Mouse (Mus musculus) megakaryocyte, embryonic 14.5 days (primary cell): ENCODE data around the gene Vac14. TPM values are rescaled to one million over a fixed set of nuclear protein-coding genes. Genes with fewer than 3 reads are reported as not detected.

Experiments
- H3K27me3 ChIP-seq: replicated peaks from 2 replicates; pipeline ENCODE3; 2012; ENCODE audit warnings: inconsistent platforms
- H3K36me3 ChIP-seq: replicated peaks from 2 replicates; pipeline ENCODE3; 2012; ENCODE audit warnings: low read length, inconsistent platforms, mixed read lengths
- H3K4me1 ChIP-seq: 2 replicates; pipeline ENCODE4 v1.6.1; 2012; ENCODE audit warnings: inconsistent platforms
- H3K4me3 ChIP-seq: replicated peaks from 2 replicates; pipeline ENCODE3; 2012; ENCODE audit warnings: moderate library complexity, mild to moderate bottlenecking, inconsistent platforms
- H3K9me3 ChIP-seq: 2 replicates; pipeline ENCODE4 v1.6.1; 2012; ENCODE audit warnings: inconsistent platforms
- FLI1 ChIP-seq: IDR thresholded peaks from 2 replicates; pipeline ENCODE4 v1.6.1; 2012; ENCODE audit warnings: low read length, inconsistent platforms, mixed read lengths
- GATA1 ChIP-seq: IDR thresholded peaks from 3 replicates; pipeline ENCODE4 v1.6.1; 2012; ENCODE audit warnings: mixed read lengths, low read length, inconsistent platforms, borderline replicate concordance
- polyA plus RNA-seq: library from polyadenylated mRNA; stranded (reverse); fragments of >175 nt; gene quantifications from 2 replicates; pipeline ENCODE4 v1.2.3, GENCODE M21; 2012; ENCODE audit warnings: low replicate concordance; ENCODE audit not compliant: insufficient read depth

The Vac14 gene
- polyA plus RNA-seq, 1 experiment, result 36.1 TPM

DNA sequence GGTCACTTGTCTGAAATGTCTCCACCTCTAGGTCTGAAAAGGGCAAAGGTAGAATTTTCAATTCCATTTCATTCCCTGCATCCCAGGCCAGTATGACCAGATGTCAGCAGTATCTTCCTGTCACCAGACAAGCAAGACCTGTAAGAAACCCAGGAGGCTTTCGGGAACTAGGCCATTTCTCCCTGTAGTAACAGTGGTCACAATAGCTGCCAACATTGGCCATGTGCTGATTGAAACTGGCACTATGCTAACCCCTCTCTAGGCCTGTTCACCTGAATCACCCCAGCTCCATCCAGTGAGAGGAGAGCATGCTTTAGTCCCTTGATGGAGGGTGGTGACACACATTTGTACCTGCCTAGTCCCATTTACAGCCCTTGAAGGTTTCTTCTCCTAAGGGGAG lies 56.2 kb downstream of the Vac14 start:
- Histone ChIP-seq H3K4me1 (peaks cover 100% of the 10 kb centered on the region), H3K36me3 (peaks cover 98% of the 10 kb centered on the region), H3K9me3 (no peaks in the 10 kb centered on the region), H3K27me3 (no peaks in the 10 kb centered on the region), H3K4me3 (no peak overlapping the region)
- no peak for TF ChIP-seq FLI1
- TF ChIP-seq GATA1, result no peak

GRCm38 (mm10) chr8:110676702-110677101 lies 58.3 kb downstream of the Vac14 start:
- Histone ChIP-seq H3K9me3 (no peaks in the 10 kb centered on the region), H3K36me3 (peaks cover 97% of the 10 kb centered on the region), H3K4me1 (peaks cover 98% of the 10 kb centered on the region), H3K4me3 (no peak overlapping the region), H3K27me3 (no peaks in the 10 kb centered on the region)
- TF ChIP-seq FLI1 (no peak), GATA1 (no peak)

- peaks cover 93% of the 10 kb centered on the region for H3K4me1 ChIP-seq
Measured at GRCm38 (mm10) chr8:110677174-110677660, 58.8 kb downstream of the Vac14 start.

GRCm38 (mm10) chr8:110678989-110679388 lies 60.6 kb downstream of the Vac14 start:
- H3K4me3 ChIP-seq, result peak overlapping the region; percentile 72
- peaks cover 96% of the 10 kb centered on the region for H3K36me3 ChIP-seq
- no peaks in the 10 kb centered on the region for H3K9me3 ChIP-seq
- H3K27me3 ChIP-seq, result no peaks in the 10 kb centered on the region
- TF ChIP-seq FLI1 (no peak), GATA1 (no peak)
- H3K4me1 ChIP-seq, result peaks cover 92% of the 10 kb centered on the region

More at GRCm38 (mm10) chr8:110677174-110677660, 58.8 kb downstream of the Vac14 start:
- Histone ChIP-seq H3K9me3 (no peaks in the 10 kb centered on the region), H3K27me3 (no peaks in the 10 kb centered on the region), H3K36me3 (peaks cover 96% of the 10 kb centered on the region), H3K4me3 (peak overlapping the region; percentile 47)
- TF ChIP-seq GATA1, result no peak
- no peak for TF ChIP-seq FLI1

DNA sequence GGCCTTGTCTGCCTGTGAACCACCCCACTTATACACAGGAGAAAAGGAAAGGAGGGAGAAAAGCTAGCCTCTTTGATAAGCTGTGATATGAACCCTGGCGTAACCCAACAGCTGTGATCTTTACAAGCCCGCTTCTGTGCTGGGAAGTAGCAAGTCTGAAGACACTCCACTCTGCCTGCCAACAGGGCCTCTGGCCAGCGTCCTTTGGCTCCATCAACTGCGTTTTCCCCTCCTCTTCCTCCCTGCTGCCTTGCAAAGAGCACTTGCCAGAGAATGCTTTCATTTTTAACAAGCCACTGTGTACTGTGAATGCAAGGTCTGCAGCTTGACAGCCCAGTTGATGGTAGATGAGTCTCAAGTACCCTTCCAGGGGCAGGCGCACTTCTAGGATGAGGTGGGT lies 69.3 kb downstream of the Vac14 start:
- Histone ChIP-seq H3K4me1 (peaks cover 93% of the 10 kb centered on the region), H3K9me3 (no peaks in the 10 kb centered on the region), H3K4me3 (peak overlapping the region; percentile 42), H3K36me3 (peaks cover 79% of the 10 kb centered on the region), H3K27me3 (no peaks in the 10 kb centered on the region)
- TF ChIP-seq GATA1, result no peak
- TF ChIP-seq FLI1, result no peak

DNA sequence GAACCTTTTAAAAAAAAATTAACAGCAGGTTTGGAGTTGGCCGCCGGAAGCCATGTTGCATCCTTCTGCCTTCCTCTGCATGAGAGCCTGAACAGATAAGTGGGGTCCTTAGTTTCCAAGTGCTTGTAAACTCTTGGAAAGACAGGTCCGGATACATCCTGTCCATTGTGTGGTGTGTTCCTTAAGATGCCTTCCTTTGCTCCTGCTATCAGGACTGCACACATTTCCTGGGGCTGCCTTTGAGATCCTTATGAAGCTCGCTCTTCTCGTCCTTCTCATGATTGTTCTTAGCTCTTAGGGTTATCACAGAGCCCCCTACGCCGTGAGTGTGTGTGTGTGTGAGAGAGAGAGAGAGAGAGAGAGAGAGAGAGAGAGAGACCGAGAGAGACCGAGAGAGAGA lies 71.6 kb downstream of the Vac14 start:
- Histone ChIP-seq H3K9me3 (no peaks in the 10 kb centered on the region), H3K36me3 (peaks cover 78% of the 10 kb centered on the region), H3K4me1 (peaks cover 93% of the 10 kb centered on the region), H3K4me3 (no peak overlapping the region), H3K27me3 (no peaks in the 10 kb centered on the region)
- peak; percentile 74 for TF ChIP-seq FLI1
- peak; percentile 95 for TF ChIP-seq GATA1

- no peaks in the 10 kb centered on the region for H3K27me3 ChIP-seq
- H3K4me3 ChIP-seq, result peak overlapping the region; percentile 77
- TF ChIP-seq FLI1, result no peak
- TF ChIP-seq GATA1, result no peak
- H3K36me3 ChIP-seq, result peaks cover 80% of the 10 kb centered on the region
- H3K4me1 ChIP-seq, result peaks cover 97% of the 10 kb centered on the region
- no peaks in the 10 kb centered on the region for H3K9me3 ChIP-seq
Measured at GRCm38 (mm10) chr8:110694226-110694625, 75.8 kb downstream of the Vac14 start.

DNA sequence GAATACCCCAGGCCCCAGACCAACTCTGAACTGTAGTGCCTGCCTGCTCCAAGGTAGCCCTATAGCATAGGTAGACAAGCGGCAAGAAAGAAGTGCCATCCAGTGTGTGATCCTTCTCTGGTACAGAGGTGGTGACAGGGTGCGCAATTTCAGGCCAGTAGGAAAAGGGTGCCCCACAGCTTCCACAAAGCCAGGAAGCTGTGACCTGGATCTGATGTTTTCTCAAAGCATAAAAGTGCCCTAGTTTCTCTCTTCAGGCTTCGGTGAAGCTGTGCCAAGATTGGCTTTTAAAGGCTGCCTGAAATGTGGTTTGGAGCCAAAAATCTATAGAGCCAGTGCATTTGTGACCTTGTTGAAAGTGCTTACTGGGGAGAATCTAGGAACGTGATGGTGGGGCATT lies 76.4 kb downstream of the Vac14 start:
- Histone ChIP-seq H3K36me3 (peaks cover 82% of the 10 kb centered on the region), H3K4me1 (peaks cover 97% of the 10 kb centered on the region), H3K9me3 (no peaks in the 10 kb centered on the region), H3K27me3 (no peaks in the 10 kb centered on the region), H3K4me3 (peak overlapping the region; percentile 85)
- TF ChIP-seq FLI1 (no peak), GATA1 (no peak)

- H3K27me3 ChIP-seq, result no peaks in the 10 kb centered on the region
- peaks cover 97% of the 10 kb centered on the region for H3K4me1 ChIP-seq
- peak overlapping the region; percentile 85 for H3K4me3 ChIP-seq
- TF ChIP-seq GATA1 (no peak), FLI1 (no peak)
- H3K9me3 ChIP-seq, result no peaks in the 10 kb centered on the region
- peaks cover 86% of the 10 kb centered on the region for H3K36me3 ChIP-seq
Measured at GRCm38 (mm10) chr8:110695431-110695830, 77.0 kb downstream of the Vac14 start.

DNA sequence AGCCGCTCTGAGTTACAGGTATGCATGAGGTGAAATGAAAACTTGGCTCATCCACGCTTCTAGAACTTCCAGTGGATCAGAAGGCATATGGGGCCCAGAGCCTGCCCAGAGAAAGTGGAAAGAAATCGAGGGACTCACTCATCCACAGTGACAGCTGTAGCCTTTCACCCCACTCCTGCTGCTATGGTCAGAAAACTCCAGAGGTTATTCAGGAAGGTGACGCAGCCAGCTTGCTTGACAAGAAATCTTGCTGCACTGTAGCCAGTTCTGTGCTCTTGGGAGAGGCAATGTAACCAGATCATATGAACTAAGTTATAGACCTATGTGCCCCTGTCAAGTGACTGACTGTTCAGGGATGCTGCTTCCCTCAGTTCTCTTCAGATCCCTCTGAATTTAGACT lies 77.7 kb downstream of the Vac14 start:
- Histone ChIP-seq H3K27me3 (no peaks in the 10 kb centered on the region), H3K4me3 (peak overlapping the region; percentile 85), H3K36me3 (peaks cover 86% of the 10 kb centered on the region), H3K4me1 (peaks cover 97% of the 10 kb centered on the region), H3K9me3 (no peaks in the 10 kb centered on the region)
- TF ChIP-seq GATA1 (no peak), FLI1 (no peak)

GRCm38 (mm10) chr8:110697571-110697970 lies 79.2 kb downstream of the Vac14 start:
- no peak overlapping the region for H3K4me3 ChIP-seq
- peaks cover 94% of the 10 kb centered on the region for H3K36me3 ChIP-seq
- peaks cover 100% of the 10 kb centered on the region for H3K4me1 ChIP-seq
- TF ChIP-seq GATA1, result no peak
- TF ChIP-seq FLI1, result no peak
- H3K9me3 ChIP-seq, result no peaks in the 10 kb centered on the region
- H3K27me3 ChIP-seq, result no peaks in the 10 kb centered on the region
